Mouse (Mus musculus): Measurements from ENCODE around the gene Bcl6.

DNA sequence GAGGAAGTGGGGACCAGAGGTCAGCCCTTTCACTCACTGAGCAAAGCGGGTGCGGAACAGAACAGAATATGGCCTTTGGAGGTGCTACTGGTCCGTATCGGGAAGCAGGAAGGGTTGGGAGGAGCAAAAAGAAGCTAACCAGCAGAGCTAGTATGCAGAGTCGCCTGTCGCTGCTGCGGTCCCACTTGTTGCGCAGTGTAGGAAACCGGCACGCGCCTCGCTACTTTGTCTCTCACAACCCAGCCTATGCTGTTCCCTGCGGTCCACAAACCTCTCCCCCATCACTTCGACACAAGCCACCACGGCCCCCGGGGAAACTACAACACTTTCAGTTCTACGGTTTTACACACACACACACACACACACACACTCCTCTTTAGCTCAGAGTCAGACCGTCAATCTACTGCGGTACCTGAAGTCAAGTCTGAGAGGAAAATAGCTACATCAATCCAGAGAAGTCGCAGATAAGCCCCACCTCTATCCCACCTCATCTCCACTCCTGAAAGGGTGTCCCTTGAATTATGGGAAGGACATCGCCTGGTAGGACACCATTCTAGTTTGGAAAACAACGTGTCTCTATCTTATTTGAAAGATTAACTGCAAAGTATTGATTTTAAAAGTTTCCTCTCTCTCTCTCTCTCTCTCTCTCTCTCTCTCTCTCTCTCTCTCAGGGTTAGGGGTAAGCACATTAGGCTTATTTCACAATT, 3.7 kb downstream of the Bcl6 start:
- TF ChIP-seq CTCF (IDR thresholded peaks at IDR 0.05; ENCODE audit: insufficient read depth, low read length) (no peak), POLR2A (IDR thresholded peaks at IDR 0.05; ENCODE audit: borderline replicate concordance, extremely low read depth, low read depth, low read length) (peak; percentile 67; the same call in 1 of the 2 replicates)
